Mouse (Mus musculus) cerebellum, adult 2 months (tissue): ENCODE measurements around the gene Map3k7.

ENCODE experiments used
- CTCF ChIP-seq: fragments of 200-500 bp; IDR thresholded peaks from 2 replicates; pipeline ENCODE4 v1.5.1; 2011; ENCODE audit warnings: low read depth, mild to moderate bottlenecking, control low read depth, low read length, moderate library complexity, borderline replicate concordance; ENCODE audit not compliant: insufficient read depth
- POLR2A ChIP-seq: fragments of 200-500 bp; IDR thresholded peaks from 2 replicates; pipeline ENCODE4 v1.6.1; 2011; ENCODE audit warnings: low read length, control low read depth, borderline replicate concordance; ENCODE audit not compliant: insufficient read depth

GRCm38 (mm10) chr4:31972181-31972580 lies 8.3 kb downstream of the Map3k7 start:
- no peak for TF ChIP-seq CTCF
- no peak for TF ChIP-seq POLR2A
